Mouse (Mus musculus) neural tube, postnatal 0 days (tissue): ENCODE measurements around the gene Usp31. TPM values are rescaled to one million over a fixed set of nuclear protein-coding genes. Genes with fewer than 3 reads are reported as not detected.

Experiments used
- polyA plus RNA-seq: library from polyadenylated mRNA; unstranded; fragments of >200 nt; fragmentation: Nextera tagmentation; extraction: Ambion mirVana; gene quantifications from 2 replicates; pipeline ENCODE4 v1.2.1, GENCODE M21; 2015

Usp31 gene
- polyA plus RNA-seq: 3.0 TPM in 2 replicates

DNA sequence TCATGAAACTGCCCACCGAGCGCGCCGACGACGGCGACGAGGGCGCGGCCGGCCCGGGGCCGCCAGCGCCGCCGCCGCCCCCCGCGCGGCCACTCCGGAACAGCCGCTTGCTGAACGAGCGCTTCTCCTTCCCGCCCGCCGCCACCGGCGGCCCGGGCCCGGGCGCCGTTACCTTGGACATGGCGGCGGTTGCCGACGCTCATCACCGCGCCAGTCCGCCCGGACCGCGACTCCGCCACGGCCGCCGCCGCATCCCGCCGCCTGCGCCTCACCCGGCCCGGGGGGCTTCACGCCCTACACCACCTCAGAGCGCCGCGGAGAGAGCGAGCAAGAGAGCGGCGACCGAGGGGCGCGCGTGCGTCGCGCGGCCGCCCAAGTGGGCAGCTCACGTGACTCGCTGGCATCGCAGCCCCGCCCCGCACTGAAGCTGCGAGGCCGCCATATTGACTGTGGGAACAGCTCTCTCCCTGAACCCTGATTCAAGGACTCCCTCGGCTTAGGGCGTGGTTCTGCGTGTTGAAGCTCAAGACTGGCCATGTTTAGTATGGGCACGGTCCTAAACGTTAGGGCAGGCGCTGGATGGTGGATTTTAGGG is at the start of gene Usp31:
Gene Usp31 (minus strand): TSS at position 181 of the 595 bp plus-strand sequence.

GRCm38 (mm10) chr7:121734171-121734831 is 27.2 kb upstream of the Usp31 start, which contains the start of gene Scnn1g:
TSS of gene Scnn1g (plus strand) at chr7:121734479.

Other genes with a start within 250 kb of the Usp31 start
- 0.06 TPM in 1 of 2 replicates, not detected in the other for gene Scnn1g, start 27.2 kb upstream of the Usp31 start, polyA plus RNA-seq
- gene Scnn1b, start 157.8 kb upstream of the Usp31 start, polyA plus RNA-seq: 0.13 and 0.38 TPM in 2 replicates